Mouse (Mus musculus) kidney, adult 11 months (tissue): ENCODE results near the gene Tbl1x.
"Not testable (repeated sequence)": the region's sequence is repeated elsewhere in the genome, so short reads cannot be mapped to it uniquely, and the experiment has no call there.

Experiments used
- DNase-seq: peaks from one replicate; pipeline ENCODE4 v3.0.0; 2022

The Tbl1x gene

DNA sequence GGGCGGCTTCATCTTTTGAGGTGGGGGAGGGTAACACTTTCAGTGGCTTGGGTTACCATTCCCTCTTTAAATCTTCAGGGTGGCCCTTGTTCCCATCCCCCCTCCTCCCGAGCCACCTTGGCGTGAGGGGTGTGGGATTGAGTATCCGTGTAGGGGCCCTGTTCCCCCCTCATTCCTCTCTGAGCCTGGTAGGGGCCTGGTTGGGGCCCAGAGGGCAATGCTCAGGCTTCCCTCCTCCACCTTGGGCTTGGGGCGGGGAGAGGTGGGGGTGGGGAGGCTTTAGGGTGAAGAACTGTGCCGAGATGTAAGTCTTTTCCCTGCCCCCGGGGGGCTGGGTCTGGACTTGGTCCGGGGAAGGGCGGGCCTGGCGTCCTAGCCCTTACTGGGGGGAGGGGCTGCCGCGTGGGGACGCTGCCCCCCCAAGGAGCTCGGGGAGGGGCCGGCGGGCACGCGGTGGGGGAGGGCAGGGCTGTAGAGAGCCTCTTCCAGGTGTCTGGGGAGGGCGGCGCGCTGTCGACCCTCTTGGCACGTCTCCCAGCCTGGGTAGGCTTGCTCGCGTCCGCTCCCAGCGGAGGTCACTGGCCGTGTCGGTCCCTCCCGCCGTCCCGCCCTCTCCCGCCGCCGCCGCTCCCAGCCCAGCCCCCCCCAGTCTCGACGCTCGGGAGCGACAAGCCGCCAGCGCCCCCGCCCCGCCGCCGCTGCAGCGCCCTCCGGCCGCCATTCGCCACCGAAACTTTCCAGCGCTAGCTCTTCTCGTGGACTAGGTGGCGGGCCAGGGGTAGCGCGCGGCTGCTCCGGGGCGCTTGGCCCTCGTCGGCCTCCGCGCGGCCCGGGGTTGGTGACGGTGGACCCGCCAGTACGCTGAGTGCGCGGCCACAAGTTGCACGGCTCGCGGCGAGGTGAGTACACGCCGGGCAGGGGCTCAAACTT, at the start of gene Tbl1x:
Gene Tbl1x, plus strand, starts transcription at position 643 of the 930 bp plus-strand sequence.
- peak; percentile 77 for DNase-seq

DNA sequence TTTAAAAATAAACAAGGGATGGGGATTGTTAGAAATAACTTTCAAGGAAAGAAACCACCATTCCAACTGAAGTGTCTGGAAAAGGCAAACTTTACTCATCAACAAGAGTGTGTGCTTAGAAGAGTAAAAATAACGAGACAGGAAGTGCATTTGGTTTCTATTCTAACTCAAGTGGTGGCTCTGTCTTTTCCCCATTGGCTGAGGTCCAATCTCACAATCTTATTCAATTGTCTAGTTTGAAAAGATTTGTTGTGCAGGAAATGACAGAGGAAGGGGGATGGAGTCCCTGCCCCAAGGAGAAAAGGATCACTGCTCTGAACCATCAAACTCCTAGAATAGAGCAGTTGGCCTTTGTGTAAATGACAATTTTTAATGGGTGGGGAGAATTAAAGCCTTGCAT, 41.6 kb upstream of the Tbl1x start:
- DNase-seq = no peak

DNA sequence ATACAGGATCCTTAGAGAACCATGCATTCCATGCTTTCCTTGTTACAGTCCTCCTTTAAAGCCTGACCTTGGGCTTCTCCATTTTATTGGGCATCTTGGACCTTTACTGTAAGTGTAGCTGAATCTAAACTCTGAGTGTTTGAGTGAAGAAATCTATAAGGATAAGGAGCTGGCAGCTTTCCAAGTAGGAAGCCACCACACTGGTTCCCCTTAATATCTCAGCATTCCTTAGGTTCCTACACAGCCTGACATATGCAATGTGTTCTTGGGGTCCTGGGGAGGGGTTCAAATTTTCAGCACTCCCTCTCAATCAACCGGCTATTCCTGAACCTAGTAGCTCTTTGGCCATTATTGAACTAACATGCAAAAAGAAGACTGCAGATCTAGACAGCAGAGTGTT, 38.0 kb upstream of the Tbl1x start:
- DNase-seq = no peak

DNA sequence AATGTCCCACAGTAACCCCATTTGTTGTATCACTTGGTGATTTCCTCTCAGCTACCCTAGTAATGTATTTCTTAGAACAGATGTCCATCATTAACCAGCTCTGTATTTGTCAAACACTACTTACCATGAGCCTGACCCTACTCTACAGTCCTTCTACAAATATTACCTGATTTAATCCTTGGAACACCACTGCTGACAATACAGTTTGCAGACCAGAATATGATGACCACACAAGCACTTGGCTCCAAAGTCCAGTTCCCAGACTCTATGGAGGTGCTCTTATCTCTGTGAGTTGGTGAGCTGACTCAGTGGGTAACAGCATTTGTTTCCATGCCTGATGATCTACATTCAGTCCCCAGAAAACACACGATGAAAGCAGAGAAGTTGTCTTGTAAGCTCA, 37.3 kb upstream of the Tbl1x start:
- DNase-seq = no peak

DNA sequence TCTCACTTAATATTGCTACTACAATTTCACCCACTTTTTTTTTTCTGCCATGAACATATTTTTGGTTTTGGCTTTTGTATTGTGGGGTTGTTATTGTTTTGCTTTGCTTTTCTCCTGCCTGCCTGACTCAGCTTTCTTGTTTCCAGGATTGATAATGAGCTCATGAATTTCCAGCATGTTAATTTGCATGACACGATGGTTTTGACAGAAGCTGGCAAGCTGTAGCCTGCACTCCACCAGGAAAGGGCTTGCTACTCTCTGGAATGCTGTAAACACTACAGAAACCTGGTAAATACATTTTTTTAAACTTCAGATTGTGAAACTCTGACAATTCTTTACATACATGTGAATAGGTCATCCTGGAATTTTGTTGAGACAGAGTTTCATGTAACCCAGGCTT, 36.3 kb upstream of the Tbl1x start:
- no peak for DNase-seq

DNA sequence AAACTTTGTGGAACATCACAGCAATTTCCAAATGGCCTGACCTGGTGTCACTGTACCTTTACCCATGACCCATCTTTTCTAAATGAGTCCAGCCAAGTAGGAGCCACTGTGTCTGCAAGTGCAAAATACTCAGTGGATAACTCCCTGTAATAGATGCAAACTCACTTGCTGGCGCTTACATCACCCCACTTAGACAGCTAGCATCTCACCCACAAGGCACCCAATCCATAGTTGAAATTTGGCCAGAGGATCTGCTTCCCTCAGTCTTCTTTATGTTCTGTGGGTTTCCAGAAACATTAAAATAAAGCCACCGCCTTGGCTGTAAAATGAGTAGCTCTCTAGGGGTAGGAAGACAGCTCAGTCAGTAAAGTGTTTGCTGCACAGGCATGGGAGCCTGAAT, 33.3 kb upstream of the Tbl1x start:
- no peak for DNase-seq

DNA sequence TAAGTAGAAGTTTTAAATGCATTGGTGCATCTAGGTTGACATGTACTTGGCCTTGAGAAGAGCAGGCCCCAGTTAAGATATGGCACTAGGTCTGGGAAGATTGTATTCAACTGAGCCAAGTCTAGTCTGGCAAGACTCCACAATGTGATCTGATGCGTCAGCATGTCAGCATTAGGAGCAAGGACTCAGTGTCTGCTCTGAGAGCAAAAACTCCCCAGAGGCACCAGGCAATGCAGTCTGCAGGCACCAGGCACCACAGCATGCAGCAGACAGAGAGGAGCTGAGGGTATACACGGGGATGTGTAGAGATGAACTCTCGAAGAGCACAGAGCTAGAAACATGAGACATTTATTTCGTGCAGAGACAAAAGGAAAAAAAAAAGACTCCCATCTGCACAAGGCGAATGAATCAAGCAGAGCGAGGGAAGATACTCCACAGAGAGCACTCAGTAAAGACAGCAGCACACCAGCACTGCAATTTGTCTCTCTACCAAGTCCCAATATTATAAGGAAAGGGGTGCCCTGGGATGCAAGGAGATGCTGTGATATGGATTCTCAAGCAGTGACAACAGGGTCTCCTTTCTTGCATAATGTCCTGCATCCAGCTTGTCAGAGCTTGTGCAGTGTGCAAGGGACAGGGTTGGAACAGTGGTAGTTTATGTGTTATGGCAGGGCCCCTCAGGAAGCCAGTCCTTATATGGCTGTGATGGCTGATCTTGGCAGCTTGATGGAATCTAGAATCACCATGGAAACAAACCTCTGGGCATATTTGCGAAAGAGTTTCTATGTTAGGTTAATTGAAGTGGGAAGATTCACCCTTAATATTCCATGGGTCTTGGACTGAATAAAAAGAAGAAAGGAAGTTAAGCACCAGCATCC, 22.7 kb upstream of the Tbl1x start:
- DNase-seq = peak; percentile 6

DNA sequence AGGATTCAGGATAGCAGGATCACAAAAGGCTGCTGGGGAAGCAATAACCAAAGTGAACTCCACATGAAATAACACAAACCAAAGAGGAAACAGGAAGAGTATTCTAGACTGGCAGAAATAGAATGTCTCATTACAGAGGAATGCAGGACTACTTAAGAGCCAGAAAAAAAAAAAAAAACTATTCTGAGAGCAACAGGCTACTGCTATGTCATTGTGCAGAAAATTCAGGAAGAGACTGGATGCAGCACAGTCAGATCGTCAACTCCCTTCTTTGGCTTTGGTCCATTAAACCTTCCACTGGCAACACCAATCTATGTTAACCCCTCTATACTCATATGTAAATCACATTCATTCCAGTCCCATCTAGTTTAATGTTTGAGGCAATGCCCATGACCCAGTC, 20.7 kb upstream of the Tbl1x start:
- DNase-seq = no peak

DNA sequence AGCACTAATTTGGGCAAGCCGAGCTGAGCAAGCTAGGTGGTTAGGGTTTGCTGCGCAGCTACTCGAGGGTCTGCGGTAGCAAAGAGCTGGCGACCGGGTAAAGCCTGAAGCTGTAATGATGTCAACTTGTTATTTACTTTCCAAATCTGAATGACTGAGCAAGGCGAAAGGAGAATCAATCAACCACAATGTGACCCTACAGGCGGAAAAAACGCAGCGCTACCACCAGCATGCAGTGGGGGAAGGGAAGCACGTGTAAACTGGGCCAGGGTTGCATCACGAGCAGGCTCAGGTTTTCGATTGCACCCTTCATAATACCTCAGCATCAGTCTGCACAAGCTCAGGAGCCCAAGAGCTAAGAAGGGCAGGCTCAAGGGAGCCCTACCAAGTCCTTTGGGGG, 1.7 kb upstream of the Tbl1x start:
- peak; percentile 91 for DNase-seq

DNA sequence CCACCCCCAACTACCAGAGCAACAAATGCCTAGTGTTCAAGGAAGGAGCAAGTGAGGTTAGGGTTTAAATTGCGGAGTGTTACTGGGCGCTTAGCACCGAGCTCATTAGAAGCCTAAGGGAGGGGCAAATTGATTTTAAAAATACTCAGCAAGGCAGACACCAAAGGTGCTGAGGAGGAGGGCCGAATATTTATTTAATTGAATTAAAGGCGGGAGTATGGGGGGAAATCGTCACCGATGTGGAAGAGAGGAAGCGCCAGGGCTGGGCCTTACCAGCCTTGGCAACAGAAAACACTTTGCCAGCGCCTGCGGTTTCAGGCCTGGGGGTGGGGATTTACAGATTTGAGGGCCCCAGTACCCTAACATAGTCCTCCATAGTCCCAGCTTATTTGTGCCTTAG, 1.0 kb upstream of the Tbl1x start:
- peak; percentile 16 for DNase-seq

DNA sequence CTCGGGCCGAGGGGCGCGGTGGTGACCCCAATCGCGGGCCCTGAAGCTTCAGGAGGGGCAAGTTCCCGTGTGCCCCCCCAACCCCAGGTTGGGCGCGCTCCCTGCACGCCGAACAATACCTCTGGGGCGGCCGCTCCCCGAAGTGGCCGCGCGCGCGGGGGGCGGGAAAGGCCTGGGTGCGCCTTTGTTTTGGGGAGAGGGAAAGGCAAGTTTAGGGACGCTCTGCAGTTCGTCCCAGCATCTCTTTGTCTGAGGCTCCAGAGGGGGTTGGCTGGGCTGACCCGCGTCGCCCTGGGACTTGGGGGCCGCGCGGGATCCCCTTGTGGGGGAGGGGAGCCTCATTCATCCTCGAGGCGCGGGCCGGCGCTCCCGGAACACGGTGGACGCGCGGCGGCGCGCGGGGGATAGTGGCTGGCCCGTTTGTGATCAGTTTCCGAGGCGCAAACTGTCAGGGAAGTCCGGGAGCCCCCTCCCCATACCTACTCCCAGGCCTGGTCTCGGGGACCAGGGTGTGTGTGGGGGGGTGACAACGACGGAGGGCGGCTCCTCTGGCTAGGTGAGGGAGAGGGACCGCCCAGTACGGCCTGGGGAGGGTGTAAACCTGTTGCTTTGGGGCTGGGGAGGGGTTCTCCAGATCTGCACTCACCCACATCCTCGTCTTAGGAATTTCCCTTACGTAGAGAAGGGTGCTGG, 634 bp downstream of the Tbl1x start:
- peak; percentile 32 for DNase-seq

DNA sequence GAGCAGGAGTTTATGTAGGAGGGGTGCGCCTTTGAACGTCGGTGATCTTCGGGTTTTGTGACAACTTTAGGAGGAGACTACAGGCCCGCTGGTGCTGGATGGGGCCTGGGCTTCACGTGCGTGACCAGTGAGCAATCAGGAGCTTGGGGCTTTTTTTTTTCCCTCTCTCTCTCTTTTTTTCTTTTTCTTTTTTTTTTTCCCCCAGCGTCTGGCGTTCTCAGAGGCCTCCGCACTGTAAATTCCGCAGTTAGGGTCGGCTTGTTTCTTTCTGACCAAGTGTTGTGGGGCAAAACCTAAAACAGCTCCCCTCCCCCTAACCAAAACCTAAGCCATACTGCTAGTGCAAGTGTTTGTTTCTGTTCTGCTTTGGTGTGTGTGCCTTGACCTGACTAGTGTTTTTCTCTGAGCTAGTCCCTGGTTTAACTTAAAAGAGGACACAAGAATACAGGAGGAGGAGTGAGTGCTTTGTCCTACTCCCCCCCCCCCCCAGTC, 1.2 kb downstream of the Tbl1x start:
- no peak for DNase-seq

DNA sequence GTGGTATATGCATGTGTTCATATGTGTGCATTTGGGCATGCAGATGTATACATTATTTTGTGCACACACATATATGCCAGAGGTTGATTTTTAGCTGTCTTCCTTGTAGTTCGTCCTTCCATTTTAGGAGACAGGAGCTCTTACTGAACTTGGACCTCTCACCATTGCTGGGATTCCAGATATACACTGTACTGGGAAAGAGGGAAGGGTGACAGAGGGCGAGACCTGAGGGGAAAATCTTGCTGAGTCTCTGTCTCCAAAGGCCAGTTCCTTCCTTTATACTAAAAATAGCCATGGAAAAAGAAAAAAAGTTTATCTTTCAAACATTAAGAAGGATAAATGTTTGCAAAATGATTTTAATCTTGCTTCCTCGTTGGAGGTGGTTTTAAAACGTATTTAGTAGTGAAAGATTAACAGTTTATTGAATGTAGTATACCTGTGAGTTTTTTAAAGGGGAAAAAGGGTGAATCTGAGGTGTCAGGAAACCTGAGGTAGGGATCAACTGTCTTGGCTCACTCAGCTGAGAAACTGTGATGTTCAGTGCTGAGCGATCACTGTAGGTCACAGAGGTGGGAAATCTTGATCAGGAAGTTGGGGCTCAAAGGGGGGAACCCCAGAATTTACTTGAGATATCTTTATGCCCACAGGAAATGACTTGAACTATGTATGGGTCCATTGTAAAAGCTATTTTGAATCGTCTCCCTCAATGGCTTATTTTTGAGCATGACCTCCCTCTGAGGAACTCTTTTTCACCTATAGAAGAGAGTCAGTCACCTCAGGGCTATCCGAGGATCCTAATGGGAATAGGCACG, 6.7 kb downstream of the Tbl1x start:
- DNase-seq = no peak

DNA sequence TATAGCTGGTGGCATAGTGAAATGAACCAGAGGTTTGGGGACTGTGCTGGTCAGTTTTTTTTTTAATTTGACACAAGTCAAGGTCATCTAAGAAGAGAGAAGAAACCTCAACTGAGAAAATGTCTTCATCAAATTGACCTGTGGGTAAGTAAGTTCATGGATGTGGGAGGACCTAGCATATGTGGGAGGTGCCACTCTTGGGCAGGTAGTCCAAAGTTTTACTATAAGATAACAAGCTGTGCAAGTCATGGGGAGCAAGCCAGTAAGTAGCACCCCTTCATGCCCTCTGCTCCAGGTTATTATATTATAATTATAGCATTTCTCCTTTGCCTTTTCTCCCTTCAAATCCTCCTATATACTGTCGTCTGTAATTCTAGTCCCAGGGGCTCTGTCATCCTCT, 8.1 kb downstream of the Tbl1x start:
- DNase-seq = no peak

DNA sequence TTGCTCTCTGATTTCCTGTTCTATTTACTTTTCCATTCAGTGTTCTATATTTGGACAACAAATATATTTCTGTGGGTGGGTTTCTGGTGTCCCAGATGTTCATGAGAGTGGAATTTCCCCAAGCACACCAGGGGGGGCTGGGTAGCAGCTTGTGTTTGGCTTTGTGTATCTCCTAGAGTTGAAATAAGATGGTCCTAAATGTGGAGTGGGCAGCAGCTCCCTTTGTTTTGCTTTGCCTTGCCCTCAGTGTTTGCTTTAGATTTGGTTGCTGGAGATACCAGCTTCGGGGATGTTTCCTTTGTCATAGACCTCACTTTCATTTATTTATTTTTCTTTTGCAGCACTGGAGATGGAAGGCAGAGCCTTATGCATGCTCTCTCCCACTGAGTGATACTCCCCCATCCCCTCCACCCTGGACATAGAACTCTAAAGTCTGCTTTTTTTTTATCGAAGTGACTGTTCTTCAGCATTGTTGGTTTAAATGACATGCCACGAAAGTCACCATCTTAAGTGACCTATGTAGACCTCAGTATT, 12.1 kb downstream of the Tbl1x start:
- no peak for DNase-seq

DNA sequence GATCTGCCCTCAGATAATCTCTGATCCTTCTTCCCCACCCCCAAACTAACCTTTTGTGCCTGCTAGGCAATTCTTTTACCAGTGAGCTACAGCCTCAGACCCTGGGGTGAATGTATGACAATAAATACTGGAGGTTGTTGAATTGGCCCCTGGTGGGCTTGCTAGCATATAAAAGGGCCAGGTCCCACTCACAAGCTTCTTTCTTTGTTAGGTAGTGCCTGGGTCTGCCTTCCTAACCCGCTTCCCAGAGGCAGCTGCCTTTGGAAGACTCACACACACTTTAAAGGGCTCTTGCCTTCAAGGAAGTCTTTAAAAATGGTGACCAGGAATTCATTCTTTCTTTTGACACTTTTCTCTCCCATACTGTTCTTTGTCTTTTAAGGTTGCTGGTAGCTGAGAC, 14.4 kb downstream of the Tbl1x start:
- DNase-seq = no peak

DNA sequence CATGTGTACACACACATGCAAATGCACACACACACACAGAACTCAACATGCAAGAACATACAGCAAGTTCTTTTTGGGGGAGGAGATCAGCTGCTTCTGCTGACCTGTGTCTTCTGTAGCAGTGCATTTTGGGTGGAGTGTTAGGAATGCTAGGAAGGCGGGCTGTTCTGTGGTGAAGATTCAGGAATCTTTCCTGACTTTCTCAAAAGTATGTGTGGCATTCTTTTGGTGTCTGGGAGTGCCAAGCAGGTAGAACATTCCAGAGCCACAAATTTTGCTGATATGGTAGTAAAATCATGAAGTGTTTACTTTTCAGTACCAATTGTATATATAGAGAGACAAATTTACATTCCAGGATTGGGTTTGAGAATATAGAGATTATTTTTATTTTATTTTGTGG, 17.6 kb downstream of the Tbl1x start:
- DNase-seq = no peak

DNA sequence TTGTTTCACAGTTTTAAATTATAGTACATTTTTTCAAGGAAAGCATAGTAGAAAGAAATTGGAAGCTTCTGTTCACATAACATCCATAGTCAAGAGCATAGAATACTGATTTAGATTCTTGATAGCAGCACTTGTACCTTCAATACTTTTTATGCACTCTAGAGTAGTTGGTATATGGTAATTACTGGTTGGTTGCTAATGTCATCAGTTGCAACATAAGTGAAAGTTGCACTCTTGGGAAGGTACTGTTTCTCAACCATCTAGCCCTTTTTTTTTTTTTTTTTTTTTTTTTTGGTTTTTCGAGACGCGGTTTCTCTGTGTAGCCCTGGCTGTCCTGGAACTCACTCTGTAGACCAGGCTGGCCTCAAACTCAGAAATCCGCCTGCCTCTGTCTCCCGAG, 20.2 kb downstream of the Tbl1x start:
- DNase-seq = no peak

DNA sequence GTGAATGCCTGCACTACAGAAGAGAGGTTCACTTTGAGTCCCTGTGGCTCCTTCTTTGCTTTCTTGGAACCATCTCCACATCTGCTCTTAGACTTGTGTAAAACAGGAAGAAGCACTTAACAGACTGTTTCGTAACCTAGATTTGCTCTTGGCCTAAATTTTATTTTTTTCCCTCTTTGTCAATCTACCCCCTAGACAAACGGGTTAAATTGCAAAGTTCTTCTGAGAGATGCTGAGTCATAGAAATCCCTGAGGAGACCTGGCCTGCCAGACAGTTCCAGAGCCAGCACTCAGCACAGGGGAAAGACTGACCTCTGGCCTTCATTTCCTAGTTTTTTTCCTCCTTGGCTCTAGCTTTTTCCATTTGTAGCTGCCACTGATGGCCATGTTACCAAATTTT, 23.1 kb downstream of the Tbl1x start:
- DNase-seq = peak; percentile 31

DNA sequence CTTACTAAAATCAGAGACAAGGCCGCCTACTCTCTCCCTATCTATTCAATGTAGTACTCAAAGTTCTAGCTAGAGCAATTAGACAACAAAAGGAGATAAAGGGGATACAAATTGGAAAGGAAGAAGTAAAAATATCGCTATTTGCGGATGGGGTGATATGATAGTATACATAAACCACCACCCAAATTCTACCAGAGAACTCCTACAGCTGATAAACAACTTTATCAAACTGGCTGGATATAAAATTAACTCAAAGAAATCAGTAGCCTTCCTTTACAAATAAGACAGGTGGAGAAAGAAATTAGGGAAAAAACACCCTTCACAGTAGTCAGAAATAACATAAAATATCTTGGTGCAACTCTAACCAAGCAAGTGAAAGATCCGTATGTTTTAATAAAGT, 29.0 kb downstream of the Tbl1x start:
- not testable (repeated sequence) for DNase-seq

DNA sequence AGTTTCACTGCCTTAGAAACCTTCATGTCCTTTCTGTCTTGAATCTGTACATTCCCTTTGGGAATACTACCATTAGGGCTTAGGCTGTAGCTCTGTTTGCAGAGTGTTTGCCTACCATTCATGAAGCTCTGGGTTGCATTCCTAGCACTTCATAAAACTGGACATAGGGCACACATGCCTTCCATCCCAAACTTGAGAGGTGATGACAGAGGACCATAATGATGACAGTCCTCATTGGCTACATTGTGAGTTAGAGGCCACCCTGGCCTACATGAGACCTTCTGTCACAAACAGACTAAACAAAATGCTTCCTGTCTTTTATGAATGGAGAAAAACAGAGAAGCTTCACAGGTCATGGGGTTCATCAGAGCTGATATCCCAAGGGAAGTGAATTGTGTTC, 33.2 kb downstream of the Tbl1x start:
- DNase-seq = no peak

DNA sequence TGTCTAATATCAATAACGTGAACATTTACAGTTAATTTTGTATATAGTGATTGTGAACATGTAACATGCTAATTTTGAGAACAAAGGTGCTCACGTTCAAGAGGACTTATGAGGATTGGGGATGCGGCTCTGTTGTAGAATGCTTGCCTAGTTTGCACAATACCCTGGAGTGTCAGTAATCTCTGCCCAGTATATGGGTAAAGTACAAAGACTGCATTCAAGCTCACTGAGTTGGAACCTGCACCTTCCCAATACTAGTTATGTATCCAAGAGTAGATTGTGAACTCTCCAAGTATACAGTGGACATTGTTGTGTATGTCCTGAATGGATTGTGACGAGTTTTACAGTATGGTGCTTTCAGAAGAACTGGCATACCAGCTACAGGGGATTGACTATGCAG, 33.7 kb downstream of the Tbl1x start:
- no peak for DNase-seq
